Mouse (Mus musculus): Measurements from ENCODE around the gene Radil. TPM values are rescaled to one million over a fixed set of nuclear protein-coding genes. Genes with fewer than 3 reads are reported as not detected.

Gene Radil
- total and polyA plus RNA-seq, 3 experiments = not detected

DNA sequence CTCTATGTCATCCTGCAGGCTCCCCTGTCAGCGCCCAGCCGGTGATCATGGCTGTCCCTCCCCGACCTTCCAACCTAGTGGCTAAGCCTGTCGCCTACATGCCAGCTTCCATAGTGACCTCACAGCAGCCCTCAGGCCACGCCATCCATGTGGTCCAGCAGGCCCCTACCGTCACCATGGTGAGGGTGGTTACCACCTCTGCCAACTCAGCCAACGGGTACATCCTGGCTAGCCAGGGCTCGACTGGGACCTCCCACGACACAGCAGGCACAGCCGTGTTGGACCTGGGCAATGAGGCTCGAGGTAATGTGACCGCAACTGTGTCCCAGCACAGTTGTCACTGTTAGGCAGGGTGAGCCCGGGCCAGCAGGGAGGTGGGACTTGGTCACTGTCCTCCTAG lies 97.2 kb downstream of the Radil start:
- Histone ChIP-seq H3K36me3 (replicated peaks in 1 of 2; ENCODE audit: control insufficient read depth in 1 of 2, insufficient read depth in 1 of 2, low read length in 1 of 2) (peaks cover 78 to 97% of the 10 kb centered on the region in 2 experiments), H3K9ac (ENCODE audit: insufficient read depth, low read depth) (no peak overlapping the region), H3K79me2 (replicated peaks; ENCODE audit: control insufficient read depth, extremely low read depth, insufficient read depth, poor library complexity, severe bottlenecking) (no peaks in the 10 kb centered on the region), H3K9me3 (replicated peaks; ENCODE audit: low read length) (no peaks in the 10 kb centered on the region), H3K27ac (ENCODE audit: insufficient read depth, low read depth) (no peak overlapping the region), H3K27me3 (replicated peaks) (no peaks in the 10 kb centered on the region), H3K4me2 (ENCODE audit: insufficient read depth, low read depth, poor library complexity, severe bottlenecking) (no peak overlapping the region), H3K4me3 (replicated peaks in 1 of 3; ENCODE audit: low read depth in 2 of 3, low read length in 2 of 3, poor library complexity in 1 of 3) (no peak overlapping the region), H3K4me1 (ENCODE audit: control insufficient read depth in 1 of 2, insufficient read depth in 2 of 2) (peaks cover 0 to 4% of the 10 kb centered on the region in 2 experiments; a peak in 1 of 4 replicates)
- TF ChIP-seq MYC (IDR thresholded peaks at IDR 0.05; ENCODE audit: low read depth, low read length) = no peak
- TF ChIP-seq UBTF (IDR thresholded peaks at IDR 0.05; ENCODE audit: low read depth, low read length) = no peak
- no peak for TF ChIP-seq MAZ (IDR thresholded peaks at IDR 0.05; ENCODE audit: low read depth, low read length)
- no peak for TF ChIP-seq ZMIZ1 (IDR thresholded peaks at IDR 0.05; ENCODE audit: low read depth, low read length)
- no peak for TF ChIP-seq EP300 (IDR thresholded peaks at IDR 0.05; ENCODE audit: low read length)
- TF ChIP-seq NELFE (IDR thresholded peaks at IDR 0.05; ENCODE audit: low read depth, low read length) = no peak
- no peak for TF ChIP-seq ZKSCAN1 (IDR thresholded peaks at IDR 0.05; ENCODE audit: borderline replicate concordance, low read depth, low read length)
- TF ChIP-seq CHD2 (IDR thresholded peaks at IDR 0.05; ENCODE audit: low read length) = no peak
- TF ChIP-seq MXI1 (IDR thresholded peaks at IDR 0.05; ENCODE audit: low read depth, low read length) = no peak
- TF ChIP-seq ETS1 (conservative IDR thresholded peaks at IDR 0.05; ENCODE audit: low read depth, low read length) = no peak
- no peak for TF ChIP-seq BHLHE40 (IDR thresholded peaks at IDR 0.05; ENCODE audit: low read depth, low read length)
- no peak for TF ChIP-seq TBP (conservative IDR thresholded peaks at IDR 0.05; ENCODE audit: low read depth, low read length)
- TF ChIP-seq SMC3 (IDR thresholded peaks at IDR 0.05; ENCODE audit: low read depth, low read length) = no peak
- no peak for TF ChIP-seq JUN (IDR thresholded peaks at IDR 0.05; ENCODE audit: insufficient read depth, low read depth, low read length)
- dilution Hi-C loops (cut with MboI; ENCODE audit: extremely low pct_ligation_motif_present, extremely low pct_unique_long_range_greater_than_20kb, low sequenced_read_pairs) = no loop called here
- in situ Hi-C loops (cut with MboI; ENCODE audit: low pct_ligation_motif_present, low pct_unique_long_range_greater_than_20kb, low sequenced_read_pairs) = no loop called here
- no peak for DNase-seq (ENCODE audit: extremely low read depth)

GRCm38 (mm10) chr5:142451759-142452158 lies 99.1 kb downstream of the Radil start:
- no peaks in the 10 kb centered on the region for H3K27me3 ChIP-seq (replicated peaks)
- peaks cover 3 to 19% of the 10 kb centered on the region in 2 experiments; a peak in 2 of 4 replicates for H3K4me1 ChIP-seq (ENCODE audit: control insufficient read depth in 1 of 2, insufficient read depth in 2 of 2)
- no peak overlapping the region for H3K4me2 ChIP-seq (ENCODE audit: insufficient read depth, low read depth, poor library complexity, severe bottlenecking)
- H3K36me3 ChIP-seq (replicated peaks in 1 of 2; ENCODE audit: control insufficient read depth in 1 of 2, insufficient read depth in 1 of 2, low read length in 1 of 2) = peaks cover 60 to 91% of the 10 kb centered on the region in 2 experiments
- H3K9ac ChIP-seq (ENCODE audit: insufficient read depth, low read depth) = no peak overlapping the region
- dilution Hi-C loops (cut with MboI; ENCODE audit: extremely low pct_ligation_motif_present, extremely low pct_unique_long_range_greater_than_20kb, low sequenced_read_pairs) (no loop called here), in situ Hi-C loops (cut with MboI; ENCODE audit: low pct_ligation_motif_present, low pct_unique_long_range_greater_than_20kb, low sequenced_read_pairs) (no loop called here)
- H3K4me3 ChIP-seq (replicated peaks in 1 of 3; ENCODE audit: low read depth in 2 of 3, low read length in 2 of 3, poor library complexity in 1 of 3) = no peak overlapping the region
- no peak for DNase-seq (ENCODE audit: extremely low read depth)
- no peaks in the 10 kb centered on the region; the same call in 1 of the 2 replicates for H3K79me2 ChIP-seq (replicated peaks; ENCODE audit: control insufficient read depth, extremely low read depth, insufficient read depth, poor library complexity, severe bottlenecking)
- TF ChIP-seq CTCF (conservative IDR thresholded peaks at IDR 0.05 in 1 of 2, IDR thresholded peaks at IDR 0.05 in 1 of 2; ENCODE audit: low read depth in 2 of 2, low read length in 2 of 2) (no peak), POLR2A (IDR thresholded peaks at IDR 0.05; ENCODE audit: low read depth, low read length) (no peak)
- H3K9me3 ChIP-seq (replicated peaks; ENCODE audit: low read length) = no peaks in the 10 kb centered on the region
- no peak overlapping the region for H3K27ac ChIP-seq (ENCODE audit: insufficient read depth, low read depth)
